Mouse (Mus musculus): ENCODE measurements at regions not wholly inside any gene's neighbourhood (a gene's known extent, or its start where the extent isn't known, plus 50 kb on each side); places are given as distances from the start of the nearest gene placed in this dataset.
"Not testable (repeated sequence)": the region's sequence is repeated elsewhere in the genome, so short reads cannot be mapped to it uniquely, and the experiment has no call there.

DNA sequence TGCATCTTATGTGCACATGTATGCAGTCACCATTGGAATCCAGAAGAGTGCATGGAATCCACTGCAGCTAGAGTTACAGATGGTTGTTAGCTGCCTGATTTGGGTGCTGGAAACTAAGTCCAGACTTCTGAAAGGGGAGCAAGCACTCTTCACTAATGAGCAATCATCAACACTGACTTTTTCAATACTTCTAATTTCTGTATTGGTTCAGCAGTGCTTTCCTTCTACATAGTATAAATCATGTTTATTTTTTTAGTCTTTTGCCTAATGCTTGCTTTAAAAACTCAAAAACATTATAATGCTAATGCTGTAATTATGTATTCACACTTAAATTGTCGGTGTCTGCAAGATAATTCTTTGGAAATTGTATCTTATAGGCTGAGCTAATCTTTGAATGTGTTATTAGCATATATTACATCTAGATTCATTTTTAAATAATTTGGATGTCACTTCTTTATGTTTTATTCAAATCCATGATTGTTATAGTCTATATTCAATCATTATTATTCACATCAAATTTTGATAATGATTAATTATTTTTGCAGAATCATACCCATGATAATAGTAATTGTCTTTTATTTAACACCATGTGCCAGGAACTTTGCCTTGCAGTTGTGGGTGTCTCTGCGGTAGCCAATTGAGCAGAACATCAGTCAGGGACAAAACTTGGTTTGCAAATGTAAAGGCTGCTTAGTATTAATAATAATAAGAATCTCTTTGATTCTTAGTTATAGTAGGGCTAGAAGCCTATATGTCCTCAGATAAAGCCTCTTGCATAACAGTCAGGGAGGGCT is 172.7 kb upstream of the Cntnap5b start:
- no peak for DNase-seq (ENCODE audit: low spot score in 2 of 2)

DNA sequence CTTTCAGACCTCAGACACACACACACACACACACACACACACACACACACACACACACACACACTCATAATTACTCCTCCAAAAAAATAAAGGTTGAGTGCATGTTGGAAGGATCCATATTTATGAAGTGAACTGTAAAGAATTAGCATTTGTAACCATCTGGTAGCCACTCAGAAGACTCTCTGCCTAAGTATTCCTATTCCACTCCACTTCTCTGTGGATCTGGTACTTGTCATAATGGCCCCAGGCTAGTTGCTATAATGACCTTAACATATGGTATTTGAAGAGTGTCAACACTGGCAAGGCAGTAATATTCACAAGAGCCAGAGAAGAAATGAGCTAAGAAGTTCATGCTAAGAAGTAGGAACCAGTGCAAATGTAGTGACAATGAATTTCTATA is 167.4 kb upstream of the Cntnap5b start:
- DNase-seq (ENCODE audit: low spot score in 2 of 2), result no peak

DNA sequence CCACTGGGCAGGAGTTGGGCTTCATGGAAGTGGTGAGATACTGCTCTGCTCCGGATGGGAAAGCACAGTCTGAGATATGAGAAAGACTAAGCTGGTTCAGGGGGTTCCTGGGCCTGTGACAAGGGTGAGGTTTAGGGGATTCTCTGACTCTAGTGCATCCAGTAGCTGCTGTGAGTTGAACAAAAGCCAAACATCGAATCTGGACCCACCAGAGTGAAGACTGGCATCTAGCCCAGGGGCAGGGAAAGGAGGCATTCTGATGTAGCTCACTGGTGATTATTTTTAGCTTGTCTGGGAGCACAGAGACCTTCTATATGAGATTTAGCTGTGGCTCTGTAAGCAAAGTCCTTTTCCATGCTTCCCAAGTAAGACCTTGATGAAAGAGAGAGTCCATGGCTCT is 153.3 kb upstream of the Cntnap5b start:
- no peak for DNase-seq (ENCODE audit: low spot score in 2 of 2)

DNA sequence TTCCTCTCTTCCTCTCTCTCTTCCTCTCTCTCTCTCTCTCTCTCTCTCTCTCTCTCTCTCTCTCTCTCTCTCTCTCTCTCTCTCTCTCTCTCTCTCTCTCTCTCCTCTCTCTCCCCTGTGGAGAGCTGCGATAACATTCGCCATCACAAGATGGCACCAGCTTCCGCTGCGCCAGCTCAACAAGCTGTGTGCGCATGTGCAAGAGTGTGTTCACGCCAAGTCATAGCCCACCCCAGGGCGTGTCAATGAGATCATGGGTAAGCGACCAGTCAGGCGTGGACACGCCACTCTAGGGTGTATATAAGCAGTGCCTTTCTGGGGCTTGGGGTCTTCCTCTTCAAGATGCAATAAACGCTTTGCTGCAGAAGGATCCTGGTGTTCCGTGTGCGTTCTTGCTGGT is 141.6 kb upstream of the Cntnap5b start:
- DNase-seq (ENCODE audit: low spot score in 2 of 2), result not testable (repeated sequence)

DNA sequence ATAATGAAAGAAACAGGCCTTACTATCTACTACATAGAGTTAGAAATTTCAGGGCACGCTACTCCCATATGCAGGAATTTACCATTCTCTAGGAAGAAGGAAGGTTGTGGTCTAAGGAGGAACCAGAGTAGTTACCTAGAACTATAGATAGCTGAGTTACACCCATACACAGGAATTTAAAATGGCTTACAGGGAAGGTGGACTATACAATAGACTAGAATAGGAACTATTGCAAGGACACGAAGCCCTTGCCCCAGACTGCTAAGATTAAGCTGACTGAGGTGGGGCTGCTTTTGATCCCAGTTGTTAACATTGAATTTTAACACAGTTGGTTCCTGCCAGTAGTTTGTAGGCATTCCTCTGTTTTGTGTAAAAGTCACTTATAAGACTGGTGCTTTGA is 108.9 kb upstream of the Cntnap5b start:
- no peak for DNase-seq (ENCODE audit: low spot score in 2 of 2)

DNA sequence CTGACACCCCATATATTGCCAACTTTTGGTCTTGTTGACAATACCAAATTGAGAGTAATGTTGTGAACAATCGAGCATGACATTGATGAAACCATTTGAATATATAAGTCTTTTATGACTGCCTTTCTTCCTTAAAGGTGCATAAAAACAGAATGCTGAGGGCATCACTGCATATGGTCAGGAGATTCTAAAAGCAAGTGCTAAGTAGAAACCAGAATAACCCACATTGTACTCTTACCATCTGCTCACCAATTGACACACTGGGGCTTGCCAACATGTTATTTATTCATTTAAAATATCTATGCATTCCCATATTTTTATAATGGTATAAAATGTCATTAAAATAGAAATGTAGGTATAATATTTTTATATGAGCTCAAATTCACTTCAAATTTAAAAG is 92.6 kb upstream of the Cntnap5b start:
- DNase-seq (ENCODE audit: low spot score in 2 of 2), result peak in 1 of 2 experiments; percentile 12

DNA sequence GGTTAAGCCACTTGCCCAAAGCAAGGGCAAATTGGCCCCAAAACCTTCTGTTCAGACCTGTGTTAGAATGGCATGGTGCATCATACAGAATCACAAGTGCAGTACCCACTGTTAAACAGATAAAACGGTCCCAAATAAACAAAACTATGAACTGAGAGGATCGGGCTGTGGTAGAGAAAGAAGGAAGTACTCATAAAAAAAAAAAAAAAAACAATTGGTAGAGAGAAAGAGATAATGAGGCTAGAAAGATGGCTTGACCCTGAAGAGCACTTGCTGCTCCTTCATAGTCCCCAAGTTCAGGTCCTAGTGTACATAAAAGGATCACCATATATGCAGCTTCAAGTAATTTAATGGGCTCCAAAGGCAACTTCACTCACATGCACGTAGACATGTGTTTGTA is 75.5 kb upstream of the Cntnap5b start:
- DNase-seq (ENCODE audit: low spot score in 2 of 2), result no peak

DNA sequence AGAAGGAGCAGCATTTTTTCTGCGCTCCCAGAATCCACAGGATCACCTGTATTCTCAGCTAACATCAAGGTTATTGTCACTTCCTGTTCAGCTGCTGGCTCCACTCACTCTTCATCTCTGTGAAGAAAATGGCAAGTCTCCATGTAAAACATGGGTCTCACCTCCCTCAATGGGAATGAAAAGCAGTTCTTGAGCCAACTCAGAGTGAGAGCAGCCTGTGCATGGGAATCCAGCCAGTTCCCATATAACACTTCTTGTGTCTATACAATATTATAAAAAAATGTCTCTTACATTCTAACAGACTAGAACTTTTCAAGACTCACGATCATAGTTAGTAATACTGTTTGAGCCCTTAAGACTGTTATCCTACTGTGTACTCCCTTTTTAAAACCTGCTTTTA is 57.7 kb upstream of the Cntnap5b start:
- DNase-seq (ENCODE audit: low spot score in 2 of 2), result peak in 1 of 2 experiments; percentile 1

DNA sequence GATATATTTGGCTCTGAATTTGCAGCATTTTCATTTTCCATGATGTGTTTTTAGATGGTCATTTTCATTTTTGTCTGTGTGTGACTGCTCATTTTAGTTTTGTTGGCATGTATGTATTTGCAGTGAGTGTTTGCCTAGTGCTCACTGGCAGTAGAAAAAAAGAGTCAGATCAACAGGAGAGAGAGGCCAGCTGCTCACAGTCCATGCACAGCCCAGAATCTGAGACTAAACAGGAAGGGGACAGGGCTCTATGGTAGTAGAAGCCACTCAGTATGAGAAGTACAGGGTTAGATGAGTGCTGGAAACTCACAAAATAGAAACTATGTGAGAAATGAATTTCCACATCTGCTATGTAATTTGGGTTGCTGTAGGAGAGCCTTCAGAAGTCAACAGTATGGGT is 56.3 kb upstream of the Cntnap5b start:
- DNase-seq (ENCODE audit: low spot score in 2 of 2), result no peak
